Mouse (Mus musculus) limb, embryonic 12.5 days (tissue): ENCODE measurements around the gene Tubgcp6. TPM values are rescaled to one million over a fixed set of nuclear protein-coding genes. Genes with fewer than 3 reads are reported as not detected.

Experiments used
- ATAC-seq: fragments of 200-750 bp; cut with Nextera tagmentation; 2 replicates; pipeline ENCODE4 v1.8.0; 2017; ENCODE audit warnings: low read depth, moderate TSS enrichment; ENCODE audit not compliant: insufficient number of reproducible peaks, insufficient read depth, low FRiP score, low TSS enrichment
- H3K27ac ChIP-seq: fragments of 300-500 bp; sonication (generic); 2 replicates; pipeline ENCODE4 v1.5.1; 2016; ENCODE audit warnings: mild to moderate bottlenecking, moderate library complexity
- H3K27me3 ChIP-seq: fragments of 300-500 bp; sonication (generic); 2 replicates; pipeline ENCODE4 v1.6.1; 2016; ENCODE audit warnings: mild to moderate bottlenecking, moderate library complexity
- H3K36me3 ChIP-seq: fragments of 300-500 bp; sonication (generic); 2 replicates; pipeline ENCODE4 v1.6.1; 2016; ENCODE audit warnings: mild to moderate bottlenecking, moderate library complexity
- H3K4me1 ChIP-seq: fragments of 300-500 bp; sonication (generic); replicated peaks from 2 replicates; pipeline ENCODE4 v1.6.1; 2016
- H3K4me2 ChIP-seq: fragments of 300-500 bp; sonication (generic); 2 replicates; pipeline ENCODE4 v1.6.1; 2016; ENCODE audit warnings: mild to moderate bottlenecking, moderate library complexity
- H3K4me3 ChIP-seq: fragments of 300-500 bp; sonication (generic); replicated peaks from 2 replicates; pipeline ENCODE4 v1.5.1; 2016; ENCODE audit warnings: mild to moderate bottlenecking
- H3K9ac ChIP-seq: fragments of 300-500 bp; sonication (generic); replicated peaks from 2 replicates; pipeline ENCODE4 v1.6.1; 2016; ENCODE audit warnings: mild to moderate bottlenecking, moderate library complexity
- H3K9me3 ChIP-seq: fragments of 300-500 bp; sonication (generic); 2 replicates; pipeline ENCODE4 v1.6.1; 2016; ENCODE audit warnings: mild to moderate bottlenecking, moderate library complexity
- WGBS: fragments of 180-500 bp; shearing (Covaris S2); methylation state at CpG from one replicate; pipeline ENCODE4 v1.1.7; 2016; 5-methylcytosine and 5-hydroxymethylcytosine counted together
- polyA plus RNA-seq: library from polyadenylated mRNA; unstranded; fragments of >200 nt; fragmentation: Nextera tagmentation; extraction: Ambion mirVana; gene quantifications from 2 replicates; pipeline ENCODE4 v1.2.1, GENCODE M21; 2016

The Tubgcp6 gene
- polyA plus RNA-seq, 1 experiment from 2014 or later = 22.7 TPM

DNA sequence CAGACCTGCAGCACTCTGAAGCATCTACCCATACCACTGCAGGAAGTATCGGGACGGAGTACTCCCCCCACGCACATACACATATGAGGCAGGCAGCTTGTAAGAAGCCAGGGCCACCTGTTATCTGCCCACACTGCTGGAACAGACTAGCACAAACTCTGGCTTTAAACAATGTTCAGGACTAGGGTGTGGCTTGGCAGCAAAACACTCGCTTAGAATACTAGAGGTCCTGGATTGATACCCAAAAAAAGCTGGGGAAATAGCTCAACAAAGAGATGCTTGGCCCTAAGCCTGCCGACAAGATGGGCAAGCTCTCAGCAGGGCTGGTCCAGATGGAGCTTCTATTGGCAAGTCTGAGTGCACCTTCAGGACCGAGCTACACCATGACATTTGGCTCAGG, 59.4 kb downstream of the Tubgcp6 start:
- H3K9me3 ChIP-seq = no peaks in the 10 kb centered on the region
- H3K4me1 ChIP-seq = peaks cover 13% of the 10 kb centered on the region
- H3K27me3 ChIP-seq = peaks cover 91% of the 10 kb centered on the region
- H3K4me2 ChIP-seq = no peak overlapping the region
- H3K4me3 ChIP-seq = no peak overlapping the region
- no peaks in the 10 kb centered on the region for H3K36me3 ChIP-seq
- no peak overlapping the region for H3K27ac ChIP-seq
- 58% methylated on average over 6 of the region's 6 CpGs for WGBS
- ATAC-seq = no peak
- no peak overlapping the region for H3K9ac ChIP-seq

DNA sequence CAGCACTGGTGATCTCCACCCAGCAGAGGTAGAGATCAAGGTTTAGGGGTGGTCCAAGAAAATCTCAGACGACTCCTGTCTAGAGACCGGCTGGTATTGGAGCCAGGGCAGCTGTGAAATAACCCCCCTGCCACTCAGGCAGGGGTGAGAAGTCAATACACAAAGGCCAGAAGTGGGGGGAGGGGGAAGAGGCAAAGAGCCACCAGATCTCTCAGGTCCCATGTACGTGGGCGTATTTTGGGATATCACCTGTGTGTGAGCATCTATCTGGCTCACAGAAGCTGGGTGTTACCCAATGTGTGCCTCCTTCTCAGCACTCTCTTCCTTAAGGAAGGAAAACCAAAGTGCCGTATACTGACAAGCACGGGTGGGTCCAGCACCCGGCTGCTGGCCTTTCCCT, 59.9 kb downstream of the Tubgcp6 start:
- WGBS = 70% methylated on average over 7 of the region's 7 CpGs
- peaks cover 91% of the 10 kb centered on the region for H3K27me3 ChIP-seq
- peaks cover 10% of the 10 kb centered on the region for H3K4me1 ChIP-seq
- no peak for ATAC-seq
- H3K36me3 ChIP-seq = no peaks in the 10 kb centered on the region
- no peaks in the 10 kb centered on the region for H3K9me3 ChIP-seq
- H3K4me2 ChIP-seq = no peak overlapping the region
- H3K9ac ChIP-seq = no peak overlapping the region
- H3K4me3 ChIP-seq = no peak overlapping the region
- no peak overlapping the region for H3K27ac ChIP-seq

DNA sequence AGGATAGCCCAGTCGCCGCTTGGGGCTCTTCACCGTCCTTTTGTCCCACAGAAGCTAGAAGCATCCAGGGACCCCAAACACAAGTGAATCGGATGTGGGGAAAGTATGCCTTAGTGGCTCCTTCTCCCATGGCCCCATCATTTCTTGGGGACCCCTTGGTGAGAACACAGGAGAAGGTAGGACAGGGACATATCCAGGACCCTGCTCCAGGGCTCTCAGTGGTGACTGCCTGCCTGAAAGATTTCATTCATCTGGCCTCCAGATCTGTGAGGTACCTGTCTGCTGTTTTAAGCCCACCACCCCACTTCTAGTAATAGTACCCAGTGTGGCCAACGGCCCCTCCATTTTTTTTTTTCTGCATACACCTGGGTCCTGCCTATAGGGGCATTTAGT, 60.4 kb downstream of the Tubgcp6 start:
- 93% methylated on average over 5 of the region's 5 CpGs for WGBS
- ATAC-seq = no peak
- Histone ChIP-seq H3K27me3 (peaks cover 91% of the 10 kb centered on the region), H3K27ac (no peak overlapping the region), H3K4me3 (no peak overlapping the region), H3K36me3 (no peaks in the 10 kb centered on the region), H3K9me3 (no peaks in the 10 kb centered on the region), H3K4me1 (peaks cover 8% of the 10 kb centered on the region), H3K4me2 (no peak overlapping the region), H3K9ac (no peak overlapping the region)

DNA sequence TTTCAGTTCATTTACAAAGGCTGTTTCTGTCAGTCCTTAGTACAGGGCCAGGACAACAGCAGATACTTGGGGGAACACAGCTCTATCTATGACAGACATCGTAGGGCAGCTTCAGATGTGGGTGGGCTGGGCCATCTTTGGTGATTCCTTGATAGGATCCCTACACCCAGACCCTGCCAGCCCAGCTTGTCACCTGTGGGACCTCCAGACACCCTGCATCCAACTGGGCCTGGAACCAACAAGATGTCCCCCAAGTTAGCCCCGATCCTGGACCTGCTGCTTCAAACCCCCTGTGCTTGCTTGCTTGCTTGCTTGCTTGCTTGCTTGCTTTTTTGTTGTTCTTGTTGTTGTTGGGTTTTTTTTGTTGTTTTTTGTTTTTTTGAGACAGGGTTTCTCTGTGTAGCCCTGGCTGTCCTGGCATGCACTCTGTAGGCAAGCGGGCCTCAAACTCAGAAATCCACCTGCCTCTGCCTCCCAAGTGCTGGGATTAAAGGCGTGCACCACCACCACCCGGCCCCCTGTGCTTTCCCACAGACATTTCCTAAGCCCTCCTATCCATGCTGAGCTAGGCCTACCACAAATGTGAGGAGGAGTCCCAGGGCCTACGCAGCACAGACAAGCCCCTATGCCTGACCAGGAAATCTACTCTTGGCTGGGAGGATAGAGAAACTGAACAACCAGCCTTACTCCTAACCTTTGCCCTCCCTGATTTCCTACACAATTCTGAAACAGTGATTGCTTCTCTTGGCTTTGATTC, 61.0 kb downstream of the Tubgcp6 start:
- H3K4me1 ChIP-seq = peaks cover 5% of the 10 kb centered on the region
- H3K9me3 ChIP-seq = no peaks in the 10 kb centered on the region
- H3K27ac ChIP-seq = no peak overlapping the region
- no peak overlapping the region for H3K4me3 ChIP-seq
- WGBS = 91% methylated on average over 6 of the region's 6 CpGs
- no peak for ATAC-seq
- H3K4me2 ChIP-seq = no peak overlapping the region
- H3K9ac ChIP-seq = no peak overlapping the region
- H3K36me3 ChIP-seq = no peaks in the 10 kb centered on the region
- H3K27me3 ChIP-seq = peaks cover 89% of the 10 kb centered on the region

DNA sequence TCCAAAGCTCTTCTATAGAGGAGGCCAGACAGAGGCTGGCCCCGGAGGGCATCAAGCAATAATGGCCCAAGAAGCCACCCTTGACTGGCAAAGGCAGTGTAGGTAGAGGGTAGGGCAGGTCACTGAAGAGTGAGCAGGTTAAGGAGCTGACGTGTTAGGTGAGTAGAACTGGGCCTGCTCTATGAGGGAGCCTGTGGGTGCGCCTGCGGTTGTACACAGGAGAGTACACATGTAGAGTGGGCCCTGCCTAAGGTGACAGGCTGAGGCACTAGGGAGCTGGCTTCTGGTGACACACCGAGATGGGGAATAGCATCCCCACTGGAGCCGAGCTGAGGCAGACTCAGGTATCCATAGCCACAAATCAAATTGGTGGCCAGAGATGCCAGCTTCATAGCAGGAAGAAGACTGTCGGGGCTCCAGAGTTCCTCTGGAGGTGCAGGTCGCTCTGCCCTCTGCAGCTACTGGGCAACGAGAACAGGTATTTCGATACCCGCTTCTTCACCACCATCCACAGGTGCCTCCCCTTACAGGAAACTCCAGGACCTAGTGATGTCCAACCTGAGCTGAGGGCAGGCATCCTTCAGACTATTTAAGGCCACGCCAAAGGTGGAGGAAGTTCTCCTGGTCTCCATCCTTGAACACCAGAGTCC, 62.0 kb downstream of the Tubgcp6 start:
- H3K4me2 ChIP-seq = peak overlapping the region; percentile 95; the same call in 1 of the 2 replicates
- 0 out of 2 replicates have a peak, but pooled peaks have one; percentile 34 for ATAC-seq
- peaks cover 87% of the 10 kb centered on the region for H3K27me3 ChIP-seq
- no peaks in the 10 kb centered on the region for H3K9me3 ChIP-seq
- no peak overlapping the region for H3K9ac ChIP-seq
- no peak overlapping the region for H3K27ac ChIP-seq
- H3K4me1 ChIP-seq = peaks cover 5% of the 10 kb centered on the region
- H3K36me3 ChIP-seq = no peaks in the 10 kb centered on the region
- peak overlapping the region; percentile 75; the same call in 1 of the 2 replicates for H3K4me3 ChIP-seq
- WGBS = 82% methylated on average over 12 of the region's 12 CpGs

DNA sequence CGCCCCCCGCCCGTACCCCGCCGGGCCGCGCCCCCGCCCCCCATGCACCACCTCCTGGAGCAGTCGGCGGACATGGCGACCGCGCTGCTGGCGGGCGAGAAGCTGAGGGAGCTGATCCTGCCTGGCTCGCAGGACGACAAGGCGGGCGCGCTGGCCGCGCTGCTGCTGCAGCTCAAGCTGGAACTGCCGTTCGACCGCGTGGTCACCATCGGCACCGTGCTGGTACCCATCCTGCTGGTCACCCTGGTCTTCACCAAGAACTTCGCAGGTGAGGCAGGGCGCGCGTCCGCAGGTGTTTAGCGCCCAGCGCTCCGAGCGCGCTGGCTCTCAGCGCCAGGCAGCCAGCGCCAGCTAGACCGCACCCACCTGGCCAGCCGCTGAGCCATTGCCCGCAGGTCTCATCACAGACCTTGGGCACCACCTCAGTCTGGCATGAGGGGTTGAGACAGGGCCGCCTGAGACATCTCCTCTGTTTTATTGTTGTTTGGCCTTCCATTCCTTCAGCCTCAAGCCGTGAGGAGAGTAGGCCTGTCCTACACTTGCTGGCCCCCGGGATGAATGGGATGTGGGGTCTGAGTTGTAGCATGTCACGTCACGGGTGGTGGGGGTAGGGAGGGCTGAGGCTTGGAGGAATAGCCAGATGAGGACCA, 62.8 kb downstream of the Tubgcp6 start:
- Histone ChIP-seq H3K36me3 (no peaks in the 10 kb centered on the region), H3K4me3 (peak overlapping the region; percentile 75), H3K9me3 (no peaks in the 10 kb centered on the region), H3K27ac (no peak overlapping the region), H3K9ac (peak overlapping the region; percentile 81), H3K27me3 (peaks cover 91% of the 10 kb centered on the region), H3K4me2 (peak overlapping the region; percentile 95), H3K4me1 (peaks cover 5% of the 10 kb centered on the region)
- WGBS = 2% methylated on average over 39 of the region's 48 CpGs
- 0 out of 2 replicates have a peak, but pooled peaks have one; percentile 24 for ATAC-seq

DNA sequence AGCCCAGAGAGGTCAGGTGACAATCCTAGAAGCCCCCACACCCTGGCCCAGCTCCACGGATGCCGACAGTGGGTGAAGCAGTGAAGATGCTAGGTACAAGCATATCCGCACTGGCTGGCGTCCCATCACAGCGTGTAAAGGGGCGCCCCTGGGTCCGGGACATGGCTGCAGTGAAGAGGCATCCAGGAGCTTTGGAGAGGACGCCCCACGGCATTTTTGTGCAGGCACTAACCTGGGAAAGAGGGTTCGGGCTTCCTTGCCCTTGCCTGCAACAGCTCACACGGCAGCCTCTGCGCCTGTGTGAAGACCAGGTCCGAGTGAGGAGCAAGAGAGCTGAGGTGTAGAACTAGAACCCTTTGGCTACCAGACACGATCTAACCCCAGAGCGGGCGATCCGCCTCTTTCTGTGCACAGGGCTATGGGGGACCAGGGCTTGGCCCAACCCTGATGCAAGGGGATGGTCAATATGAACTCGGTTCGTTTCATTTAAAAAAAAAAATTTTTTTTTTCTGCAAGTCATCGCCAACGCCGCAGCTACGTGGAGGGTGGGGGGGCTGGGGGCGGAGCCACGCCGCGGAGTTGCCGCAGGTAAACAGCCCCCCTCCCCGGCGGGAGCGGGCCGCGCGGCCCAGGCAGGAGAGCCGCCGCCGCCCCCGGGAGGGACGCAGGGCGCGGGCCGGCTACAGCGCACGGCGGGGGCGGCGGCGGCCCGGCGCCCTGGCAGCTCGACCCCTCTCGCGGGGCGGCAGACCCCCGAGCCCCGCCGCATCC, 63.6 kb downstream of the Tubgcp6 start, which contains the start of gene Panx2:
Gene Panx2 (plus strand): TSS at position 574 of the 771 bp plus-strand sequence.
- Histone ChIP-seq H3K4me1 (peaks cover 5% of the 10 kb centered on the region), H3K27ac (no peak within 1 kb of the TSS), H3K9me3 (no peaks in the 10 kb centered on the region), H3K9ac (peak within 1 kb of the TSS; percentile 81), H3K36me3 (no peaks in the 10 kb centered on the region), H3K27me3 (peaks cover 91% of the 10 kb centered on the region), H3K4me3 (peak within 1 kb of the TSS; percentile 75), H3K4me2 (peak within 1 kb of the TSS; percentile 95)
- 1% methylated on average over 50 of the region's 57 CpGs for WGBS
- ATAC-seq = no peak; the same call in 1 of the 2 replicates

DNA sequence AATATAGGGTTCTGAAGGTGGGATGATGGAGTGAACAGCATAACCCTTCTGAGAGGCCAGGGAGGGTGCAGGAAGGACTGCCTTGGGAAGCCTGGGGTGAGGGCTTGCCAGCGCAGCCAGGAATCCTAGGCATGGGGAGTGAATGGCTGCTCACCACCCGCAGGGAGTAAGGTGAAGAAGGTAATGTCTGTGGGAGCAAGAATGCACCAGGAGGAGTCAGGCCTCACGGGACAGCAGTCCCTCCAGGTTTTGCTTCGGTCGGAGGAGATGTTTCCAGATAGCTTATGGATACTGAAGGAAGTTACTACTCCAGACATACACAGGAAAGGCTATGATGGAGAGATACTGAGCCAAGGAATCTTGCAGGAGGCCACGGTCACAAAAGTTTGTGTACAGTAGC, 64.2 kb downstream of the Tubgcp6 start:
- H3K27ac ChIP-seq = no peak overlapping the region
- peak overlapping the region; percentile 95 for H3K4me2 ChIP-seq
- no peaks in the 10 kb centered on the region for H3K9me3 ChIP-seq
- peak overlapping the region; percentile 75 for H3K4me3 ChIP-seq
- H3K4me1 ChIP-seq = peaks cover 5% of the 10 kb centered on the region
- peak overlapping the region; percentile 81 for H3K9ac ChIP-seq
- 24% methylated on average over 6 of the region's 6 CpGs for WGBS
- peaks cover 85% of the 10 kb centered on the region for H3K27me3 ChIP-seq
- no peaks in the 10 kb centered on the region for H3K36me3 ChIP-seq
- no peak for ATAC-seq

DNA sequence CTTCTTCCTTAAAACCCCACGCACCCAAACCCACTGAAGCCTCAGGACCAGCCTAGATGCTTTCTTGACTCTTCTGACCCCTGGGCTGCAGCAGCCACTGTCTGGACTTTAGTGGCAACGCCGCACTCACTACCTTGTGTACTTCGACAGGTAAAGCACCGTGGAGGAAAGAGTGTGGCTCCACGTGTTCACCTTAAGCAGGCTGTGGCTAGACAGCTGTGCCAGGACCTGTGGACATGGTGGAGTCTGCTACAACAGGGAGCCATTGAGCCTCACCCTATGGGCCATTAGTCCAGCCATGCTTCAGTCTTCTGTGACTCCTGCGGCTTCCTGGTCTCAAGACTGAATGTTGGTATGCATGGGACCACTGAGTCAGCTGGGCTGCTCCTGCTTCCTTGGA, 68.2 kb downstream of the Tubgcp6 start:
- ATAC-seq = no peak

More for the DNA sequence above, 68.2 kb downstream of the Tubgcp6 start:
- no peak overlapping the region for H3K4me3 ChIP-seq
- H3K9ac ChIP-seq = no peak overlapping the region
- no peaks in the 10 kb centered on the region for H3K36me3 ChIP-seq
- no peaks in the 10 kb centered on the region for H3K9me3 ChIP-seq
- H3K27ac ChIP-seq = no peak overlapping the region
- H3K27me3 ChIP-seq = peaks cover 49% of the 10 kb centered on the region
- WGBS = 91% methylated on average over 7 of the region's 7 CpGs
- no peaks in the 10 kb centered on the region for H3K4me1 ChIP-seq
- no peak overlapping the region for H3K4me2 ChIP-seq
